ENCODE assay signal across 9 mouse cellular contexts in the genomic region with DNA sequence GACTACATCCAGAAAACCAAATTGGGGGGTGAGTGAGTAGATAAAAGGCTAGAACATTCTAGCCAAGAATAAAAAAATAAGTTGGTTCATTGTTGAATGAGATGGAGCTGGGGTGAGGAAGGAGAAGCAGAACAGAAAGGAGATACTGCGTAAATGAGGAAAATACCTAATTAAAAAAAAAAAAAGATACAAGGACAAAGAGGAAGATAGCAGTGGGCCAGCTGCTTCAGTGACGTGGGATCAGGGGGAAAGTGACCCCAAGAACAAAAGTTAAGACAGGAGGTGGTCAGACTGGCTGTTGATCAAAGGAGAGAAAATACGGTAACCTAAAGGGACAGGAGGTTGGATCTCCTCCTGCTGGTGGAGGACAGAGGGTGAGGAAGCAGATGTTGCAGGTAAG. TPM values are rescaled to one million over a fixed set of nuclear protein-coding genes. Genes with fewer than 3 reads are reported as not detected.
DNase-seq lines count a peak whose midpoint lies in the region; ATAC-seq and TF ChIP-seq lines count a peak whose summit lies in the region.
"Had no signal": no experiment of that assay in that cellular context is flagged by ENCODE, and none has a peak within 500 bp of the region (broad histone marks: within the 10 kb centered on the region; RNA-seq: fewer than 3 reads in every experiment).

Gene Serpinb9 (plus strand): TSS at position 301 of the 400 bp plus-strand sequence.

- no peak within 1 kb of the TSS for H3K9ac ChIP-seq in hindbrain, embryonic 14.5 days
- H3K9ac ChIP-seq in midbrain, postnatal 0 days (replicated peaks; ENCODE audit: low read length, poor library complexity, severe bottlenecking): no peak within 1 kb of the TSS

- no peaks in the 10 kb centered on the region for H3K9me3 ChIP-seq in hindbrain, embryonic 14.5 days (ENCODE audit: control insufficient read depth, low read length)
- H3K9me3 ChIP-seq in midbrain, postnatal 0 days (ENCODE audit: low read length): no peaks in the 10 kb centered on the region

- WGBS in hindbrain, embryonic 14.5 days: 75% methylated on average over 3 of the region's 3 CpGs
- 82% methylated on average over 3 of the region's 3 CpGs for WGBS in midbrain, postnatal 0 days

- H3K4me3 ChIP-seq in layer of hippocampus, adult 2 months: peak within 1 kb of the TSS; percentile 53
- no peak within 1 kb of the TSS for H3K4me3 ChIP-seq in hindbrain, embryonic 14.5 days (replicated peaks; ENCODE audit: low read length)
- no peak within 1 kb of the TSS for H3K4me3 ChIP-seq in midbrain, postnatal 0 days (ENCODE audit: low read depth, low read length)

- peak within 1 kb of the TSS; percentile 47 for H3K4me2 ChIP-seq in hindbrain, embryonic 14.5 days (replicated peaks)
- no peak within 1 kb of the TSS for H3K4me2 ChIP-seq in midbrain, postnatal 0 days (ENCODE audit: low read depth, low read length, poor library complexity, severe bottlenecking)

- no peaks in the 10 kb centered on the region for H3K27me3 ChIP-seq in hindbrain, embryonic 14.5 days (ENCODE audit: control insufficient read depth, insufficient read depth, low read length)
- H3K27me3 ChIP-seq in midbrain, postnatal 0 days (ENCODE audit: insufficient read depth, low read length): no peaks in the 10 kb centered on the region

- no peak for ATAC-seq in hindbrain, embryonic 14.5 days (ENCODE audit: low FRiP score)
- ATAC-seq in midbrain, postnatal 0 days (ENCODE audit: low FRiP score): no peak

- H3K4me1 ChIP-seq in hindbrain, embryonic 14.5 days (replicated peaks; ENCODE audit: control insufficient read depth, insufficient read depth, low read length): no peaks in the 10 kb centered on the region; the same call in 1 of the 2 replicates
- 0 out of 2 replicates have a peak, but pooled peaks cover 2% of the 10 kb centered on the region for H3K4me1 ChIP-seq in midbrain, postnatal 0 days (ENCODE audit: insufficient read depth, low read length)

- no peaks in the 10 kb centered on the region for H3K36me3 ChIP-seq in hindbrain, embryonic 14.5 days (replicated peaks; ENCODE audit: control insufficient read depth, insufficient read depth)
- H3K36me3 ChIP-seq in midbrain, postnatal 0 days (ENCODE audit: insufficient read depth, low read length): no peaks in the 10 kb centered on the region

- DNase-seq in layer of hippocampus, adult 2 months (ENCODE audit: low spot score in 2 of 2): no peak
- no peak for DNase-seq in layer of hippocampus, adult 9-10 months (ENCODE audit: low spot score)
- no peak for DNase-seq in adrenal gland, postnatal 36 days
- no peak for DNase-seq in hindbrain, embryonic 14.5 days (ENCODE audit: low spot score)
- no peak for DNase-seq in midbrain, postnatal 0 days (ENCODE audit: low spot score)
- DNase-seq in right cerebral cortex, postnatal 25 days: no peak
- no peak for DNase-seq in left cerebral cortex, adult 18-20 months (ENCODE audit: low spot score in 2 of 2)
- no peak for DNase-seq in layer of hippocampus, postnatal 14 days (ENCODE audit: low spot score in 2 of 2)
- DNase-seq: right cerebral cortex, postnatal 14 days had no signal

- TF ChIP-seq CTCF in layer of hippocampus, adult 2 months (conservative IDR thresholded peaks at IDR 0.05): no peak
- no peak for TF ChIP-seq CTCF in midbrain, postnatal 0 days (IDR thresholded peaks at IDR 0.05)

- peak within 1 kb of the TSS; percentile 87 for H3K27ac ChIP-seq in layer of hippocampus, adult 2 months
- no peak within 1 kb of the TSS for H3K27ac ChIP-seq in hindbrain, embryonic 14.5 days
- peak within 1 kb of the TSS; percentile 2; the same call in 1 of the 2 replicates for H3K27ac ChIP-seq in midbrain, postnatal 0 days (ENCODE audit: low read depth, low read length)

RNA-seq across cellular contexts. Expression of gene Serpinb9, which starts in this region (rescaled TPM):
- total RNA-seq in layer of hippocampus, adult 2 months (2021): 1 to 10 TPM; 5.4 TPM
- 10 to 100 TPM; 18.7 to 20.0 TPM for total RNA-seq in adrenal gland, postnatal 36 days (2021)
- 2.0 and 2.7 TPM in 2 replicates for polyA plus RNA-seq in hindbrain, embryonic 14.5 days (2014; fragmentation: Nextera tagmentation; extraction: Ambion mirVana)
- total RNA-seq in midbrain, postnatal 0 days (2014; rRNA removed): 1.6 and 3.2 TPM in 2 replicates
- 2.9 and 3.0 TPM in 2 replicates for polyA plus RNA-seq in midbrain, postnatal 0 days (2015; fragmentation: Nextera tagmentation; extraction: Ambion mirVana)
- 1 to 10 TPM; 5.7 to 7.0 TPM for total RNA-seq in left cerebral cortex, adult 18-20 months (2021)
- total RNA-seq in layer of hippocampus, postnatal 14 days (2021): 1 to 10 TPM; 5.4 to 6.5 TPM
